Mouse (Mus musculus): ENCODE results near the gene Gtf2h4.

DNA sequence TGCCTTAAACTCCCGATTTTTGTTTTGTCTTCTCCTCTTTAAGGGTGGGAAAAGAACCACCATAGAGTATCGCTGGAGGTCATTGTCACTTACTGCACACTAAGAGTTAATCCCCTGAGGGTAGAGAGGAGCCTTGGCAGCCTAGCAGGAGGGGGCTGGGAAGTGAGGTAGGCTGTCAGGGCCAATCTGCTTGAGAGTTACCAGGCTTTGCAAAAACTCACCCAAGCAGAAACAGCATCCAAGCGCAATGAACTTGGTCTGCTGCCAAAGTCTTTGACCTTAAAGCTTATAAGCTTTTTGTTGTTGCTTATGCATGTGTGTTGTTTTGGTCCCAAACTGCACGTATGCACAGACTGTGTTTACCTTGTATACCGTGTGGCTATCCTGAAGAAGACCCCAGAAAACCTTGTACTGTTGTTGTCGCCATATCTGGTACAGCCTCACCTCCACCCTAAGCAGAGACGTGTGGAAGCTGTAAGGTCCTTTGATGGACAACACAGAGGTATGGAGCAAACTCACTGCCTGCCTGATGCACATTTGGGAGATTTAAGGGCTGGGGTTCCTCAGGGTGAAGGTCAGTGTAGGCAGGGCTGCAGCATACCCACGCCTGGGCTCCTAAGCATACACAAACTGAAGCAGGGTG lies 37.3 kb upstream of the Gtf2h4 start:
- TF ChIP-seq MAFK (IDR thresholded peaks at IDR 0.05; ENCODE audit: borderline replicate concordance, low read depth, low read length) (no peak), POLR2A (IDR thresholded peaks at IDR 0.05; ENCODE audit: control insufficient read depth in 1 of 2, insufficient read depth in 1 of 2, low read depth in 1 of 2, low read length in 2 of 2, poor library complexity in 1 of 2) (no peak), POLR2AphosphoS5 (IDR thresholded peaks at IDR 0.05; ENCODE audit: borderline replicate concordance, low read depth, low read length) (no peak), SMC3 (IDR thresholded peaks at IDR 0.05; ENCODE audit: low read depth, low read length) (no peak), ZC3H11A (IDR thresholded peaks at IDR 0.05; ENCODE audit: low read depth, low read length) (no peak), CTCF (IDR thresholded peaks at IDR 0.05 in 2 of 3, conservative IDR thresholded peaks at IDR 0.05 in 1 of 3; ENCODE audit: control insufficient read depth in 1 of 3, insufficient read depth in 1 of 3, low read depth in 2 of 3, low read length in 3 of 3, poor library complexity in 1 of 3, severe bottlenecking in 1 of 3) (no peak), USF1 (IDR thresholded peaks at IDR 0.05; ENCODE audit: low read depth, low read length) (no peak), GATA1 (IDR thresholded peaks at IDR 0.05; ENCODE audit: low read depth, low read length) (no peak)
